Mouse (Mus musculus) adrenal gland, postnatal 36 days (tissue): ENCODE measurements around the gene Trappc2. TPM values are rescaled to one million over a fixed set of nuclear protein-coding genes. Genes with fewer than 3 reads are reported as not detected.

Experiments
- total RNA-seq, 2 experiments: library from RNA; stranded (reverse); gene quantifications; 2 replicates each; pipeline ENCODE4 v1.2.3; 2021

The Trappc2 gene
- total RNA-seq, 2 experiments from 2014 or later: 23.4 to 24.4 TPM

Other genes starting within 250 kb of the Trappc2 start
- gene Gpm6b, start 201.7 kb upstream of the Trappc2 start, total RNA-seq: 1 to 10 TPM; 6.0 to 6.9 TPM
- 1 to 10 TPM; 4.5 to 7.8 TPM for gene Ofd1, start 130 bp downstream of the Trappc2 start, total RNA-seq
- gene Rab9, start 39.3 kb downstream of the Trappc2 start, total RNA-seq: 10 to 100 TPM; 46.2 to 54.3 TPM
- 1 to 10 TPM; 2.2 to 8.8 TPM for gene Tceanc, start 78.0 kb downstream of the Trappc2 start, total RNA-seq
- 10 to 100 TPM; 33.3 to 36.4 TPM for gene Egfl6, start 145.1 kb downstream of the Trappc2 start, total RNA-seq